19 mouse cellular contexts compared by ENCODE assay signal in the genomic region with DNA sequence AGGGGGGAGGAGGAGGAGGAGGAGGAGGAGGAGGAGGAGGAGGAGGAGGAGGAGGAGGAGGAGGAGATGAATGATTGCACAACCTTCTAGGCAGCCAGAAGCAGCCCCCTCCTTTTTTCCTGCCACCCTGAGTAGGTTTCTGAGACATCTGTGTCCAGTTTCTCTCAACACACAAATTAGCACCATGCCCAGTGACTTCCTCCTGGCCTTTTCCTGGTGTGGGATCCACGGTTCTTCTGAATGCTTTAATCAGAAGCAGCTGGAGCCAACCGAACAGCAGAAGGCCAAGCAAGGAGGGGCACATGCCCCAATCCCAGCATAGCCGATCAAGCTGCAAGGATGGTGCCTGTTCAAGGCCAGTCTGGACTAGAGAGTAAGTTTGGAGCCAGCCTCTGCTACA. TPM values are rescaled to one million over a fixed set of nuclear protein-coding genes. Genes with fewer than 3 reads are reported as not detected.
DNase-seq lines count a peak whose midpoint lies in the region; ATAC-seq lines count a peak whose summit lies in the region.
"Had no signal": no experiment of that assay in that cellular context is flagged by ENCODE, and none has a peak within 500 bp of the region (broad histone marks: within the 10 kb centered on the region; RNA-seq: fewer than 3 reads in every experiment).

No protein-coding gene starts in this region.

- H3K4me1 ChIP-seq in midbrain, embryonic 10.5 days: peaks cover 5% of the 10 kb centered on the region
- H3K4me1 ChIP-seq in midbrain, embryonic 14.5 days (ENCODE audit: control insufficient read depth, insufficient read depth, low read length): no peaks in the 10 kb centered on the region
- no peaks in the 10 kb centered on the region for H3K4me1 ChIP-seq in limb, embryonic 11.5 days (ENCODE audit: control insufficient read depth, insufficient read depth, low read length)
- 0 out of 2 replicates have a peak, but pooled peaks cover 3% of the 10 kb centered on the region for H3K4me1 ChIP-seq in heart, embryonic 12.5 days (replicated peaks)
- H3K4me1 ChIP-seq: forebrain, embryonic 15.5 days; hindbrain, embryonic 15.5 days; neural tube, embryonic 12.5 days had no signal

- no peak overlapping the region for H3K4me3 ChIP-seq in midbrain, embryonic 10.5 days
- no peak overlapping the region for H3K4me3 ChIP-seq in midbrain, embryonic 14.5 days (replicated peaks; ENCODE audit: low read depth, low read length)
- no peak overlapping the region for H3K4me3 ChIP-seq in limb, embryonic 11.5 days (ENCODE audit: low read depth, low read length)
- H3K4me3 ChIP-seq in heart, embryonic 12.5 days: no peak overlapping the region
- H3K4me3 ChIP-seq: forebrain, embryonic 15.5 days; hindbrain, embryonic 15.5 days; midbrain, embryonic 15.5 days; neural tube, embryonic 12.5 days had no signal

- 73% methylated on average over 3 of the region's 3 CpGs for WGBS in midbrain, embryonic 10.5 days
- WGBS in midbrain, embryonic 14.5 days: 76% methylated on average over 3 of the region's 3 CpGs
- 9% methylated on average over 3 of the region's 3 CpGs for WGBS in limb, embryonic 11.5 days
- WGBS in heart, embryonic 12.5 days: 48% methylated on average over 3 of the region's 3 CpGs

- no peak for ATAC-seq in midbrain, embryonic 14.5 days (ENCODE audit: low FRiP score, low TSS enrichment)
- ATAC-seq in limb, embryonic 11.5 days (ENCODE audit: insufficient number of reproducible peaks, low FRiP score, low TSS enrichment, low read depth): peak; percentile 60; the same call in 1 of the 2 replicates
- no peak for ATAC-seq in heart, embryonic 12.5 days (ENCODE audit: insufficient number of reproducible peaks, low FRiP score)
- ATAC-seq: activated CD4-positive, CD25-positive, alpha-beta regulatory T cell, adult 4 months; forebrain, embryonic 15.5 days; midbrain, embryonic 15.5 days had no signal

- H3K4me2 ChIP-seq in midbrain, embryonic 14.5 days (ENCODE audit: low read length): no peak overlapping the region
- H3K4me2 ChIP-seq in limb, embryonic 11.5 days (ENCODE audit: low read depth, severe bottlenecking): no peak overlapping the region
- H3K4me2 ChIP-seq in heart, embryonic 12.5 days: no peak overlapping the region
- H3K4me2 ChIP-seq: forebrain, embryonic 15.5 days; hindbrain, embryonic 15.5 days; midbrain, embryonic 15.5 days; neural tube, embryonic 12.5 days had no signal

- no peaks in the 10 kb centered on the region for H3K36me3 ChIP-seq in midbrain, embryonic 10.5 days
- H3K36me3 ChIP-seq in midbrain, embryonic 14.5 days (ENCODE audit: control insufficient read depth, insufficient read depth, low read length): no peaks in the 10 kb centered on the region
- H3K36me3 ChIP-seq in limb, embryonic 11.5 days (ENCODE audit: control insufficient read depth, insufficient read depth, low read length): no peaks in the 10 kb centered on the region
- H3K36me3 ChIP-seq in heart, embryonic 12.5 days: no peaks in the 10 kb centered on the region
- H3K36me3 ChIP-seq: forebrain, embryonic 15.5 days; hindbrain, embryonic 15.5 days; midbrain, embryonic 15.5 days; neural tube, embryonic 12.5 days had no signal

- no peak overlapping the region for H3K9ac ChIP-seq in midbrain, embryonic 14.5 days (replicated peaks; ENCODE audit: low read length)
- no peak overlapping the region for H3K9ac ChIP-seq in limb, embryonic 11.5 days (ENCODE audit: low read length)
- H3K9ac ChIP-seq in heart, embryonic 12.5 days: no peak overlapping the region
- H3K9ac ChIP-seq: forebrain, embryonic 15.5 days; hindbrain, embryonic 15.5 days; liver, embryonic 14.5 days; midbrain, embryonic 15.5 days; neural tube, embryonic 12.5 days had no signal

- no peak overlapping the region for H3K27ac ChIP-seq in midbrain, embryonic 10.5 days (replicated peaks)
- no peak overlapping the region for H3K27ac ChIP-seq in midbrain, embryonic 14.5 days (replicated peaks; ENCODE audit: low read depth, low read length)
- no peak overlapping the region for H3K27ac ChIP-seq in limb, embryonic 11.5 days (replicated peaks; ENCODE audit: low read depth, low read length)
- H3K27ac ChIP-seq in heart, embryonic 12.5 days (ENCODE audit: poor library complexity, severe bottlenecking): no peak overlapping the region
- H3K27ac ChIP-seq: forebrain, embryonic 15.5 days; hindbrain, embryonic 15.5 days; liver, embryonic 14.5 days; midbrain, embryonic 15.5 days; neural tube, embryonic 12.5 days; stomach, postnatal 0 days had no signal

- no peaks in the 10 kb centered on the region for H3K27me3 ChIP-seq in midbrain, embryonic 10.5 days (ENCODE audit: low read depth, poor library complexity, severe bottlenecking)
- H3K27me3 ChIP-seq in midbrain, embryonic 14.5 days (ENCODE audit: control insufficient read depth, insufficient read depth, low read length): no peaks in the 10 kb centered on the region
- H3K27me3 ChIP-seq in limb, embryonic 11.5 days (ENCODE audit: control insufficient read depth, insufficient read depth, low read length): no peaks in the 10 kb centered on the region
- no peaks in the 10 kb centered on the region for H3K27me3 ChIP-seq in heart, embryonic 12.5 days (replicated peaks)
- H3K27me3 ChIP-seq: forebrain, embryonic 15.5 days; hindbrain, embryonic 15.5 days; midbrain, embryonic 15.5 days; neural tube, embryonic 12.5 days had no signal

- DNase-seq in midbrain, embryonic 10.5 days (ENCODE audit: low spot score): peak; percentile 34
- DNase-seq in midbrain, embryonic 14.5 days: no peak
- peak; percentile 48 for DNase-seq in embryo, embryonic 9.5 days (ENCODE audit: extremely low spot score)
- peak; percentile 79 for DNase-seq in limb, embryonic 11.5 days (ENCODE audit: low spot score)
- peak; percentile 41 for DNase-seq in testis, postnatal 14 days (ENCODE audit: low spot score)
- DNase-seq in thymus, adult 18-20 months: no peak
- DNase-seq: cerebellum, adult 11-12 months; gastrocnemius, postnatal 25 days; kidney, adult 8-10 months; lung, postnatal 4 days; spleen, adult 18-20 months had no signal

- H3K9me3 ChIP-seq in midbrain, embryonic 10.5 days (replicated peaks): 0 out of 2 replicates have a peak, but pooled peaks cover 4% of the 10 kb centered on the region
- no peaks in the 10 kb centered on the region for H3K9me3 ChIP-seq in midbrain, embryonic 14.5 days (ENCODE audit: control insufficient read depth, low read length)
- H3K9me3 ChIP-seq in limb, embryonic 11.5 days (ENCODE audit: control insufficient read depth, low read length): no peaks in the 10 kb centered on the region
- H3K9me3 ChIP-seq in heart, embryonic 12.5 days (replicated peaks): peaks cover 7% of the 10 kb centered on the region; the same call in 1 of the 2 replicates
- H3K9me3 ChIP-seq: forebrain, embryonic 15.5 days; hindbrain, embryonic 15.5 days; midbrain, embryonic 15.5 days had no signal

RNA-seq across cellular contexts. Expression of a gene that starts 5.9 kb away (rescaled TPM):
- 67.6 and 71.0 TPM in 2 replicates for polyA plus RNA-seq in midbrain, embryonic 10.5 days (2016; fragmentation: Nextera tagmentation; extraction: Ambion mirVana)
- polyA plus RNA-seq in midbrain, embryonic 14.5 days (2014; fragmentation: Nextera tagmentation; extraction: Ambion mirVana): 69.8 and 75.8 TPM in 2 replicates
- 54.6 and 54.8 TPM in 2 replicates for polyA plus RNA-seq in limb, embryonic 11.5 days (2014; fragmentation: Nextera tagmentation; extraction: Ambion mirVana)
- polyA plus RNA-seq in heart, embryonic 12.5 days (2016; fragmentation: Nextera tagmentation; extraction: Ambion mirVana): 42.3 and 47.2 TPM in 2 replicates

Comparison
In these comparisons a context has a peak if more than half of its experiments do, and no peak if none do; other contexts are left out.
1. DNase-seq: peak in midbrain, embryonic 10.5 days (single experiment), embryo, embryonic 9.5 days (single experiment), limb, embryonic 11.5 days (single experiment) and testis, postnatal 14 days (single experiment); none in midbrain, embryonic 14.5 days (single experiment) and thymus, adult 18-20 months (0 of 2).